Mouse (Mus musculus) embryonic fibroblast, embryonic 13.5 days (primary cell): ENCODE data around the gene Gm10961.

Experiments used
- CTCF ChIP-seq: IDR thresholded peaks from 2 replicates; pipeline ENCODE4 v1.5.1; 2011; ENCODE audit warnings: mild to moderate bottlenecking, control low read depth, low read length, moderate library complexity, borderline replicate concordance; ENCODE audit not compliant: insufficient read depth
- POLR2A ChIP-seq: IDR thresholded peaks from 2 replicates; pipeline ENCODE4 v1.6.1; 2011; ENCODE audit warnings: low read depth, mild to moderate bottlenecking, control low read depth, low read length, moderate library complexity

- TF ChIP-seq CTCF = no peak
- no peak for TF ChIP-seq POLR2A
Measured at GRCm38 (mm10) chr3:107625536-107625935, 5.6 kb upstream of the Gm10961 start.
